Mouse (Mus musculus): ENCODE results near the gene Asb7. TPM values are rescaled to one million over a fixed set of nuclear protein-coding genes. Genes with fewer than 3 reads are reported as not detected.

Gene Asb7
- polyA plus RNA-seq, 1 experiment from 2014 or later, result 9.5 TPM

DNA sequence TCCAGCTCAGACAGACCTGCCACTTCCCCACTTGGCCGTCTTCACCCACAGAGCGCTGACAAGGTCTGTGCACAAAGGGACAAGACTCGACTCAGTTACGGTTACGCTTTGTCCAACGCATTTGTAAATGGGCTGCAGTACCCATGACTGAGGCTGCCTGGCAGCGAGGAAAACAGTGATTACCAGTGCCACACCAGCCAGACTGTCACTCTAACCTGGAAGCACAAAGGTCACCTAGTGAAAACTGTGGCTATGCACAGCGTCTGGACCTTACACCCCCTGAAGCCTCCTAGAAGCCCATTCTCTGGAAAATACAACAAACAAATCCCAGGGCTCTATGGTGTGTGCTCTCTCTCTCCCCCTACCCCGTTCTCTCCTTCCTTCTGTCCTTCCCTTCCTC, 33.9 kb downstream of the Asb7 start:
- no peak for DNase-seq (ENCODE audit: low spot score)

DNA sequence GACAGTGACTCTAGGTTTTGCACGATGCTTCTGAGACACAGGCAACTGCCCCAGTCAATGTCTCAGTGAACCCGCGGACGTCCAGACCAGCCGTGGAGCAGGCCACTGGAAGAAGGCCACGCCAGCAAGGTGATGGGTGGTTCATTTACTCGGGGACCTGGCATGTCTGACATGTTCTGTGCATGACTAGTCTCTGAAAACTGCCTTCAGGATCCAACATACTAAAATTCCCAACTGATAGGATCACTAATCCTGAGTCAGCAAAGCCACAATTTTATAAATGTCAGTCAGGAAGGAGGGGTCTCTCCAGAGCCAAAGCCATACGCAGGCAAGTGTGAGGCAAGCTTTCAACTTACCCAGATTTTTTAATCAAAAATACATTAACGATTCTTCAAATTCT, 35.8 kb downstream of the Asb7 start:
- DNase-seq (ENCODE audit: low spot score), result no peak

DNA sequence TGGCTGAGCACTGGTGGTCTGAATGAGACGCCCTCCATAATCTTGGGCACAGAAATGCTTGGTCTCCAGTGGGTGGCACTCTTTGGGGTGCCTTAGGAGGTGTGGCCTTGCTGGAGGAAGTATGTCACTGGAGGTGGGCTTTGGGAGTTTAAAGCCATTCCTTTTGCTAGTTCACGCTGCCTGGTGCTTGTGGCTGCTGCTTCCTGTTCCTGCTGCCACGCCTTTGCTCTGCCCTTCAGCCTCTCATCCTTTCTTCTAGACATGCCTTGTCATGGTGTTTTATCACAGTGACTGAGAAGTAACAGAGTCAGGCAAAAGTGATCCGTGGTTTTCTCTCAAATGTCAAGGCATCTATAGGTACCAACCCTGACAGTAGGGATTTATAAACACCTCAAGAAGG, 37.2 kb downstream of the Asb7 start:
- DNase-seq (ENCODE audit: low spot score), result peak; percentile 69

DNA sequence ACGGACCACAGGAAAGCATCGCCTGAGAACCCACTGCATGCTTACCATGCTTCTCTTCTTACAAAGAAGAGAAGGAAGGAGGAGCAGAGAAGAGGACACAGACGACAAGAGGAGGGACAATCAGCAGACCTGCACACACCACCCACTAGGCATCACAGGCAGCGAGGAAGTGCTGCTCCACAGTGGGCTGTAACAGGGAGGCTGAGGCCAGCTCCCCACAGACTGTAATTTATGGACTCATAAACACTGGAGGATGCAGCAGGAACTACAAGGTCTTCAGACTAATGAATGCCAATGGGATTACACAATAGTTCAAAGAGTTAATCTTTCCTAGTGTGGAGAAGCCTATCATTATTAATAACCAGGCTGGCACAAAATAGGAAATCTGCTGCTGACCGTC, 38.5 kb downstream of the Asb7 start:
- no peak for DNase-seq (ENCODE audit: low spot score)

DNA sequence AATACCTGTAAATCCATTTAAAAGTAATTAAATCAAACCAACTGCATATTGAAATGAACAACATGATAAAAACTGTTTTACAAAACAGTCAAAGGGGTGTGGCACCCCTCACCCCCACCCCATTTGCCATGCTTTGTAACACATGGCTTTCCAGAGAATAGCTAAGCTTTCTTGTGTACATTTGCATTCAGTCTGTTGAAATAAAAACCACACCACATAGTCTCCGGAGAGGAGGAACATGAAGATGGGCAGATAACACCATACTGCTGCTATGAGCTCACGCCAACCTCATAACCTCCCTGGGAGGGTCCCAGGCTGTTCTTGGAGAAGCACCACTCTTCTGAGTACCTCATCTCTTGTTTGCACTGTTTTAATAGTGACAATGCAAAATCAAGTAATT, 40.2 kb downstream of the Asb7 start:
- DNase-seq (ENCODE audit: low spot score), result no peak

DNA sequence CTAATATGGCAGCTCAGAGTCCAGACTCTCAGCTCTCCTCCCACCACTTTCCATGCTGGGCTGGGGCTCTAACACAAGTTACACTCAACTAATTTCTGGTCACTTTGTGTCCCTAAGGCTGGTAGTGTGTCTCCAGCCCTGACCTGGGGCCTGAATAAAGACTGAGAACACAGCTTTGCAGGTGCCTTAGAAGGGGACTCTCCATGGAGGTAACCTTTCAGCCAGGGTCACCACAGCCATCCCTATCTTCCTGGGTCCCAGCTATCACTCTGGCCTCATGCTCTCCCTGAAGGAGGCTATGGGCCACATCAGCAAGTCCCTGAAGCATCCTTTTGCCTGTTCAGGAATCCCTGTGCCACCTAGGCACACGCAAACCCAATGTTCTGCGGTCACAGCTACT, 43.7 kb downstream of the Asb7 start:
- no peak for DNase-seq (ENCODE audit: low spot score)

DNA sequence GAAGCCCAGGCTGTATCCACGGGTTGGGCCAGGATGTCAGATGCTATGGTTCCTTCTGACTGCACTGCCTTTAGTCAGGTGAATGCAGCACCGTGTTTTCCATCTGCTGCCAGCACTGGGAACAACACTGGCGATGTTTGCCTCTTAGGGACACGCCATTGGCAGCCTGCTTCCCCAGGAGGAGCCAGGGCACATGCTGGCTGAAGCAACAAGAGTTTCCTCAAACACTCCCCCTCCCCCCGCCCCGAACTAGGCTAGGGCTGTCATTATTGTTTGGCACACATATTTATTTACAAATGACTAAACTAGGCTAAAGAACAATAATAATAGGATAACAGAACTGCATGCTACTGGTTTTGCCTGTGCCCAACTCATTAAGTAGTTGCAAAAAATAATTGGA, 56.0 kb downstream of the Asb7 start:
- no peak for DNase-seq (ENCODE audit: low spot score)

DNA sequence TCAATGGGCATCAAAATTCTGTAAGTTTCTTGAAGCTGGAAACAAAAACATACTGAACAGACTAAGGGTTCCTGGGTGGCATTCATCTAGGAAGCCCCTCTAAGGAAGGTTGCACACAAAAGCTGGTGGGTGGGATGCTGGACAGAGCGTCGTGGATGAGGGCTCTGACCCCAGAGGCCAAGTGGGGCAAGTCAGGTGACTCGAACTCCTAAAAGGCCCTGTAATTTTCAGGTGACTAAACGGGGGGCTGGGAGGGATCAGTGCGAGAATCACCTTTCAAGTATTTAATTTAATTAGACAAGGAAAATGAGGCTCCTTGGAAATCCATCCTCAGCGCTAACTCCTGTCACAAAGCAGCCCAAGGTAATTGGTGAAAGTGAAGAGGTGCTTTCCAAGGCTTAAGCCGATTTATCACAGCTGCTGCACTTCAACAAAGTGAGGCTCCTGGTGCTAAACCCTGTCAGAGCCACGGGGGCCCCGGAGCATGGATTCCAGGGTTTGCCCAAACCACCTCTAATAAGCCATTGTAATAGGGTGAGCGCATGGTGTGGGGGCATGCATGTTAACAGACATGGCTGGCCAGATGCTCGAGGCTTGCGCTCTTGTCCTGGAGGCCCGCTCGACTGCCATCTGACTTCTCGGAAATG, 59.1 kb downstream of the Asb7 start:
- DNase-seq (ENCODE audit: low spot score), result no peak

DNA sequence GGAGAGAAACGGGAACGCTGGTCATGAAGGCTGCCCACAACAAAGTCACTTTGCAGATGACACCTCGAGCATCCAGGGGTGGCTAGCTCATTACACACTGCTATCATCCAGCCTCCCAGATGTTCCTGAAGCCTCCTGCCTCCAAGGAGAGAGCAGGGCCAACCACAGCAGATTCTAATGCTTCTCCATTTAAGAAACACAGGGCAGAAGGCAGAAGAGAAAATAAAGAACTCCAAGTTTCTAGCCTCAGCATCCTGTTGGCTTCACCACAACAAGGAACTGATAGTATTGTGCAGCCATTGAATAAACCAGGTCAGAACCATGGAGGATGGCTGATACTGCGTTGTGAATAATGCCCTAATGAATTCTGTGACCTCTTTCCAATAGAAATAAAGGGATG, 60.0 kb downstream of the Asb7 start:
- DNase-seq (ENCODE audit: low spot score), result no peak

DNA sequence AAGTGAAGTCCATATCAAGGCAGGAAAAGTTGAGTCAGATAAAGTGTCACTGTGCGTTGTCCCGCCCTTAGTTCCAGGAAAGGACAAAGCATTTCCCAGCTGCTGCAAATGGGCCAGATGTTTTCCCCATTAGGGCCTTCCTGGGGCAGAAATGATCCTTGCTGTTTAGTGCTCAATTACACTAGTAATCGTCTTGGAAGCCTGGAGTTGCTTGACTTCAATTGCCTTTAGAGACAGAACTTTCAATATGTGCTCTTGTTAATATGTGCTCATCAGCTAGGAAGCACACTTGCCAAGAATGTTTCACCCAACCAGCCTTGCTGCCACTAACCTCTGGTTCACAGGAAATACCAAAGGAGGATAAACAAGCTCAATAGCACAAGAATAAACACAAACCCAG, 66.0 kb downstream of the Asb7 start:
- DNase-seq (ENCODE audit: low spot score), result no peak

DNA sequence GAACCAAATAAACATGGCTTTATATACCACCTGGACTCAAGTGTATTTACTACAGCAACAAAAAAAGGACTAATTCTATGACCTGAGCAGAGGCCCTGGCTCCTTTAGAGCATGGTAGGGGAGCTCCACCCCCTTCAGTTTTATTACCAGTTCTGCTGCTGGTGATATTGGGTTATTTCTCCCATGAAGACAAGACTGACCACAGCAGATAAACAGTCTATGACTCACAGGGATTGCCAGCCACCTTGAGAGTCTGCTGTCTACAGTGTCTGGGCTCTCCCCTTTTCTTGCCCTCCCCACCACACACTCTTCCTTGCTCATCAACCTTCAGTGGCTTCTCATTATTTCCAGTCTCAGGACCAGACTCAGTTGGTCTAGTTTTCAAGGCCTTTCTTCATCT, 87.5 kb downstream of the Asb7 start:
- no peak for DNase-seq (ENCODE audit: low spot score)

DNA sequence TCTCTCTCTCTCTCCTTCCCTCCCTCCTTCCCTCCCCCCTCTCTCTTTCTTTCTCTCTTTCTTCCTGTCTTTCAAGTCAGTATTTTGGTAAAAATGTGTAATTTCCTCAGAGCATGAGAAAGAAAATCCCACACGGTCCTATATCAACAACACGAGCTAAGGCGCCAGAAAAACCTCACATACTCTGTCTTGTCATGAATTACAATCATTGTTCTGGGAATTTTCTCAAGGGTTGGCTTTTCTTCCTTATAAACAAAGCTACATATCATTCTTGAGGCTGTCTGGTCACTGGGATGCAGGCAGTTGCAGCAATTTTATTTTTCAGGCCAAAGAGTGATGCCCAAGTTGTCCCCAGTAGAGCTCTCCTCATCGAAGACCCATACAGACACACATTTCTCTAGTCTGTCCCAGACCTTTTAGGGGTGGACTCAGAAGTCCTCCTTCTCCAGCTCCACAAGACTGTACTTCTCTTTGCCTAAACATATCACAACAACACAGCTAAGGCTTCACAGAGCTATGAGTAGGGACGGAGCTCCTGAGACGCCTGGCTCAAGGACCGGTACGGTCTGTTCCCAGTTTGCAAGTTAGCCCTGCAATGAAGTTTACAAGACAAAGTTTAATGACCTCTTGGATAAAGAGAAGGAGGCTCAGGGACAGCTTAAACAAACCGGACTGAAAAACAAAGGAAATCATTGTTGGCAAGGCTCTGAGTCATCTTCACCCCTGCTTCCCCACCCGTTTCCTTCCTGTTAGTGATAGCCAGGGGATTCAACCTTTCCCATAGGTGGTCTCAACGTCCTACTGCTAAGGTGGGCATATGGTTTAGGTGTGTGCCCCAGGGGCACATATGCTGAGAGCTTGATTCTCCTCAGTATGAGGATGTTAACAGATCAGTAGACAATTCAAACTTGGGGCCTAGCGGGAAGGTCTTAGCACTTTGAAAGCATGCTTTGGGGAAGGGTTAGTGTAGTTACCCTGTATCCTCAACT, 88.5 kb downstream of the Asb7 start:
- no peak for DNase-seq (ENCODE audit: low spot score)

DNA sequence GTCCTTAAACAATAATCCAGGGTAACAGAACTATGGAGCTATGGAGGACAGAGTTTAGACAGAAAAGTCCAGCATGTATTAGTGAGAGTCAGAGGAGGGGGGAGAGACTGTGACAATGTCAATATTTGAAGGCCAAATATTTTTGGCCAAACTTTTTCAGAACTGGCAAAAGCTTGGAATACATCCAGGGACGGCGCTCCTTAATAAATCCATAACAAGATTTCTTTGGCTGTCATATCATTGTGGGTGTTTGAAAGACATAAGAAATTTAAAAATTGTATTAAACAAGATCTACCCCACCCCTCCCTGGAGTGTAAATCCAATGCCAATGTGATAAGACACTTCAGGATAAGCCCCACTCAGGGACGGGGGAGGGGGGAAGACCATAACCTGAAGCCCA, 89.3 kb downstream of the Asb7 start:
- no peak for DNase-seq (ENCODE audit: low spot score)

DNA sequence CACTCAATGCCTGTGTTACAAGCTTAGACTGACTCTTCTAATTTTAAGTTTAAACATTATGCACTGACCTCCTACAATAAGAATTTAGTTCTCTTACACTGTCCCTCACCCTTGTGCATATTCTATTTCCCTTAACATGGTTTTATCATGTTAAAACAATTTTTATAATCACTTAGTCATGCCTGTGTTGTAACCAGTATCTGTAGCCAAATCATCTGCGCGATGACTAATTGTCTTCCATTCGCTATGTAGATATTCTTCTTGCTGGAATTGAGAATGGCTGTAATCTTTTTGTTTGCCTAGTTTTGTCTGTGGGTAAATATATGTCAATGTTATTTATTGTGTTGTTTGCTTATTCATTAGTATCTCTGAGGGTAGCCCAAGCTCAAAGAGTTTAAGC, 91.5 kb downstream of the Asb7 start:
- no peak for DNase-seq (ENCODE audit: low spot score)

Other genes starting within 250 kb of the Asb7 start
- gene Lins1, start 293 bp upstream of the Asb7 start, polyA plus RNA-seq (2015; fragmentation: Nextera tagmentation; extraction: Ambion mirVana), result 10.3 and 11.1 TPM in 2 replicates
- 2.3 and 2.7 TPM in 2 replicates for gene Cers3, start 53.9 kb upstream of the Asb7 start, polyA plus RNA-seq (2015; fragmentation: Nextera tagmentation; extraction: Ambion mirVana)
- gene Adamts17, start 150.1 kb upstream of the Asb7 start, polyA plus RNA-seq (2015; fragmentation: Nextera tagmentation; extraction: Ambion mirVana), result 0.82 and 1.2 TPM in 2 replicates

Measured in thymus, postnatal 0 days (tissue).